Mouse (Mus musculus): ENCODE measurements around the gene Nrg4. TPM values are rescaled to one million over a fixed set of nuclear protein-coding genes. Genes with fewer than 3 reads are reported as not detected.

Nrg4 gene
- total RNA-seq (2023) = 7.2 and 13.4 TPM in 2 replicates

GRCm38 (mm10) chr9:55326515-55327233, at the start of gene Nrg4, which contains the start of gene Tmem266:
Gene Nrg4 (minus strand): TSS chr9:55326844.
Gene Tmem266 (plus strand): TSS chr9:55326913.

DNA sequence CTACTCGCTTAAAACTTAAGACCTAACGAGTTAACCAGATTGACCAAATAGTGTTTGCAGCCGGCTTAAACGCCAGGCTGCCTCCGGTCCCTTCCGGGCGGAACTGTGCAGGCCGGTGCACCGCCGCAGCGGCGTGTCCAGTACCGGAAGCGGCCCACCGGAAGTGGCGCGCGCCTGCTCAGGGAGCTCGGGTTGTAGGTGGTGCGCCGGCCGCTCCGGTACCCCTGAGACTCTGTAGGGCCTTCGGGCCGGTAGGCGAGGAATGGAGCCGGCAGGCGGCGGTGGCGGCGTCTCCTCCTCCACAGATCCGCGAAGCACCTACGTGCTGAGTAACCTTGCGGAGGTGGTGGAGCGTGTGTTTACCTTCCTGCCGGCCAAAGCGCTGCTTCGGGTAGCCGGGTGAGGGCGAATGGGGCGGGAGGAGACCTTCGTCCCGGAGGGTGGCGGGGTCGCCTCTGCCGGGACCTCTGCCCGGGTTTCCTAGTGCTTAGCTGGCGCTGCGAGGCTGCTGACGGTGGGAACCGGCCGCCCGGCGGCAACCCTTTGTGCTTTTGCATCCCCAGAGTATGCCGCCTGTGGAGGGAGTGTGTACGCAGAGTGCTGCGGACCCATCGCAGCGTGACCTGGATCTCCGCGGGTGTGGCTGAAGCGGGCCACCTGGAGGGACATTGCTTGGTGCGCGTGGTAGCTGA, 117.7 kb downstream of the Nrg4 start, which contains the start of gene Fbxo22:
Gene Fbxo22 (plus strand): TSS at position 136 of the 692 bp plus-strand sequence.

Other genes starting within 250 kb of the Nrg4 start
- gene Ube2q2, start 178.0 kb downstream of the Nrg4 start, total RNA-seq (2023) = 34.0 and 58.4 TPM in 2 replicates
- gene Fbxo22, start 117.9 kb downstream of the Nrg4 start, total RNA-seq (2023) = 33.0 and 40.6 TPM in 2 replicates
- not detected in 2 replicates for gene Tmem266, start 69 bp upstream of the Nrg4 start, total RNA-seq (2023)
- gene Etfa, start 185.4 kb upstream of the Nrg4 start, total RNA-seq (2023) = 25.4 and 28.4 TPM in 2 replicates
- not detected in 2 replicates for gene Isl2, start 211.8 kb upstream of the Nrg4 start, total RNA-seq (2023)